ENCODE assay signal across 8 mouse cellular contexts in genomic region chr19:37697651-37698272, GRCm38 (mm10). TPM values are rescaled to one million over a fixed set of nuclear protein-coding genes. Genes with fewer than 3 reads are reported as not detected.
DNase-seq lines count a peak whose midpoint lies in the region; ATAC-seq lines count a peak whose summit lies in the region.

TSS of gene Cyp26a1 (plus strand) at chr19:37697798.

- H3K4me2 ChIP-seq in heart, embryonic 11.5 days, result peak within 1 kb of the TSS; percentile 77
- peak within 1 kb of the TSS; percentile 61 for H3K4me2 ChIP-seq in embryonic facial prominence, embryonic 12.5 days (replicated peaks)
- H3K4me2 ChIP-seq in kidney, embryonic 16.5 days (replicated peaks; ENCODE audit: low read depth, low read length), result peak within 1 kb of the TSS; percentile 65
- H3K4me2 ChIP-seq in neural tube, embryonic 12.5 days (replicated peaks), result peak within 1 kb of the TSS; percentile 58

- H3K27me3 ChIP-seq in heart, embryonic 11.5 days (ENCODE audit: control insufficient read depth, insufficient read depth, low read length), result peaks cover 98% of the 10 kb centered on the region
- H3K27me3 ChIP-seq in embryonic facial prominence, embryonic 12.5 days, result peaks cover 92% of the 10 kb centered on the region
- H3K27me3 ChIP-seq in kidney, embryonic 16.5 days (ENCODE audit: insufficient read depth, low read length), result peaks cover 98% of the 10 kb centered on the region
- H3K27me3 ChIP-seq in neural tube, embryonic 12.5 days (replicated peaks), result peaks cover 91% of the 10 kb centered on the region

- intact Hi-C loops in heart, postnatal 10 days (cut with DNase I), result no loop called here

- H3K27ac ChIP-seq in heart, embryonic 11.5 days (ENCODE audit: low read depth, low read length), result no peak within 1 kb of the TSS
- no peak within 1 kb of the TSS for H3K27ac ChIP-seq in embryonic facial prominence, embryonic 12.5 days
- no peak within 1 kb of the TSS for H3K27ac ChIP-seq in kidney, embryonic 16.5 days (ENCODE audit: low read length)
- H3K27ac ChIP-seq in neural tube, embryonic 12.5 days, result no peak within 1 kb of the TSS

- DNase-seq in heart, postnatal 10 days, result no peak
- DNase-seq in thymus, postnatal 14 days, result no peak
- no peak for DNase-seq in gastrocnemius, postnatal 10 days
- no peak for DNase-seq in right cerebral cortex, postnatal 10 days (ENCODE audit: low spot score in 2 of 2)

- H3K9me3 ChIP-seq in heart, embryonic 11.5 days (replicated peaks; ENCODE audit: control insufficient read depth, low read length), result no peaks in the 10 kb centered on the region
- no peaks in the 10 kb centered on the region for H3K9me3 ChIP-seq in embryonic facial prominence, embryonic 12.5 days
- H3K9me3 ChIP-seq in kidney, embryonic 16.5 days (ENCODE audit: low read length), result no peaks in the 10 kb centered on the region
- no peaks in the 10 kb centered on the region for H3K9me3 ChIP-seq in neural tube, embryonic 12.5 days

- no peaks in the 10 kb centered on the region for H3K36me3 ChIP-seq in heart, embryonic 11.5 days (ENCODE audit: control insufficient read depth, insufficient read depth, low read length)
- H3K36me3 ChIP-seq in embryonic facial prominence, embryonic 12.5 days, result no peaks in the 10 kb centered on the region
- H3K36me3 ChIP-seq in kidney, embryonic 16.5 days (ENCODE audit: insufficient read depth, low read length), result no peaks in the 10 kb centered on the region
- H3K36me3 ChIP-seq in neural tube, embryonic 12.5 days, result no peaks in the 10 kb centered on the region

- WGBS in heart, embryonic 11.5 days (ENCODE audit: insufficient replicate concordance), result under 1% methylated on average over 51 of the region's 51 CpGs
- under 1% methylated on average over 51 of the region's 51 CpGs for WGBS in embryonic facial prominence, embryonic 12.5 days
- WGBS in kidney, embryonic 16.5 days, result 0% methylated on average over 51 of the region's 51 CpGs
- under 1% methylated on average over 51 of the region's 51 CpGs for WGBS in neural tube, embryonic 12.5 days

- H3K4me3 ChIP-seq in heart, embryonic 11.5 days (ENCODE audit: low read depth, low read length), result peak within 1 kb of the TSS; percentile 41
- H3K4me3 ChIP-seq in embryonic facial prominence, embryonic 12.5 days, result peak within 1 kb of the TSS; percentile 37
- H3K4me3 ChIP-seq in kidney, embryonic 16.5 days (ENCODE audit: low read length), result peak within 1 kb of the TSS; percentile 44
- H3K4me3 ChIP-seq in neural tube, embryonic 12.5 days, result peak within 1 kb of the TSS; percentile 26

- H3K4me1 ChIP-seq in heart, embryonic 11.5 days (ENCODE audit: control insufficient read depth, insufficient read depth, low read length), result peaks cover 38% of the 10 kb centered on the region
- peaks cover 26% of the 10 kb centered on the region for H3K4me1 ChIP-seq in embryonic facial prominence, embryonic 12.5 days
- H3K4me1 ChIP-seq in kidney, embryonic 16.5 days (ENCODE audit: insufficient read depth, low read length), result peaks cover 39% of the 10 kb centered on the region
- H3K4me1 ChIP-seq in neural tube, embryonic 12.5 days, result peaks cover 42% of the 10 kb centered on the region

- no peak for ATAC-seq in heart, embryonic 11.5 days (replicated peaks; ENCODE audit: insufficient number of reproducible peaks, low FRiP score, low TSS enrichment)
- ATAC-seq in embryonic facial prominence, embryonic 12.5 days (ENCODE audit: insufficient number of reproducible peaks, insufficient read depth, low FRiP score, low TSS enrichment), result no peak
- ATAC-seq in kidney, embryonic 16.5 days (ENCODE audit: low FRiP score, low TSS enrichment), result peak; percentile 35; the same call in 1 of the 2 replicates
- ATAC-seq in neural tube, embryonic 12.5 days (ENCODE audit: low FRiP score, low read depth), result no peak

- H3K9ac ChIP-seq in heart, embryonic 11.5 days (ENCODE audit: low read depth, low read length), result no peak within 1 kb of the TSS
- H3K9ac ChIP-seq in embryonic facial prominence, embryonic 12.5 days, result peak within 1 kb of the TSS; percentile 47
- peak within 1 kb of the TSS; percentile 10; the same call in 1 of the 2 replicates for H3K9ac ChIP-seq in kidney, embryonic 16.5 days (replicated peaks; ENCODE audit: low read length)
- 0 out of 2 replicates have a peak within 1 kb of the TSS, but pooled peaks have one; percentile 17 for H3K9ac ChIP-seq in neural tube, embryonic 12.5 days

RNA-seq across cellular contexts. Expression of gene Cyp26a1, which starts in this region (rescaled TPM):
- 0.57 and 0.59 TPM in 2 replicates for polyA plus RNA-seq in heart, embryonic 11.5 days (2014; fragmentation: Nextera tagmentation; extraction: Ambion mirVana)
- total RNA-seq in heart, postnatal 10 days (2021), result under 1 TPM; 0.43 to 0.62 TPM
- polyA plus RNA-seq in embryonic facial prominence, embryonic 12.5 days (2016; fragmentation: Nextera tagmentation; extraction: Ambion mirVana), result 11.8 and 14.8 TPM in 2 replicates
- 1.8 and 3.1 TPM in 2 replicates for polyA plus RNA-seq in kidney, embryonic 16.5 days (2015; fragmentation: Nextera tagmentation; extraction: Ambion mirVana)
- 1.4 and 1.6 TPM in 2 replicates for polyA plus RNA-seq in neural tube, embryonic 12.5 days (2016; fragmentation: Nextera tagmentation; extraction: Ambion mirVana)
- total RNA-seq in gastrocnemius, postnatal 10 days (2021), result under 1 TPM; 0.52 TPM
